Mouse (Mus musculus) naive thymus-derived CD4-positive, alpha-beta T cell, adult 2 months (primary cell): ENCODE data around the gene Snn.

Experiments used
- DNase-seq: peaks from one replicate; pipeline ENCODE4 v3.0.0-alpha.2; 2011; ENCODE audit warnings: low read depth

The Snn gene

DNA sequence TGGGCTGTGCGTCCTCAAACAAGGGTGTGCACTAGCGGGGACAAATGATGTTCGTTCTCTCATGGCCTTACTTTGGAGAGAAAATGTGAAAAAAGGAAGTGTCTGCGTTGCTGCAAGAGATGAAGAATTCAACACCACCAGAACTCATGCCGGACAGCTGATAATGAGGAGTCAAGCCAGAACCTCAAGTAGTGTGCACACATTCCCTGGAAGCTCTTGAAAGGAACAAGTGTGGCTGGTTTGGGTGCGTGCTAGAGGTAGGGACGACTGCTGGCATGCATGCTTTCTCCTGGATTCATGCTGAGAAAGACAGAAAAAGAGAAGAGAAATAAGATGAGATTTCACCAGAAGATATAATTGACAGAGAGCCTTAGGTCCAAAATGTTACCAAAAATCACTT, 13.6 kb upstream of the Snn start:
- no peak for DNase-seq

DNA sequence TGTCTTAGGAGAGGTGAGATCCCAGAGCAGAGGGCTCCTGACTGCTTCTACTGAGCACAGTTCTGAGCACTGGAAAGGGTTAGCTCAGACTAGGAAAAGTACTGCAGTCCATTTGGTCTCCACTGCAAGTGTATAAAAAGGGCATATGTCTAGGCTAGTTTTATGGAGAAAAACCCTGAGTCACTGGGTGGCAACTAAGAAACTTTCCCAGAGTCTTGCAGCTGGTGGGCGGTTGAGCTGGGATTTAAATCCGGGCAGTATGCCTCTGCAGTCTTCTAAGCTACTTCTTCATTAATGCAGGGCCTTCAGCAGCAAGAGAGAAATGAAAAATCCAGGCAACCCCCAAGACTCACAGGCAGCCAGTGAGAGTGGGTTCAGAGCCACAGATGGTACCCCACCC, 10.5 kb upstream of the Snn start:
- no peak for DNase-seq

DNA sequence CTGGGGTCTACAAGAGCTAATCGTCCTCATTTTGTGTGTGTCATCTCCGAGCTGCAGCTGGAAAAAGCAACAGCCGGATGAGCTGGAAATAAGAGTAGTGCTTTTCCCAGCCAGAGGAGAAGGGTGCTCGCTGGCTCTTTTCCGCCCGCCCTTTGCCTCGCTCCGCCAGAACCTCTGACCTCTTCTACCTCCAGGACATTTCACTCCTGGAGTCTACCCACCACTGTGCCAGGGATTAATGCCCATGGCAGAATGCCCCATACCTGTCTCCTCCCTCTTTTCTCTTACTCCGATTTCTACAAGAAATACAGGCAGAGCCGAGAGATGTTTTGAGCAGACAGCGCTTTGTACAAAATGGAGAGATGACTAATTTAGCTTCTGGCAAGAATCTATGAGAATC, 9.6 kb upstream of the Snn start:
- no peak for DNase-seq

DNA sequence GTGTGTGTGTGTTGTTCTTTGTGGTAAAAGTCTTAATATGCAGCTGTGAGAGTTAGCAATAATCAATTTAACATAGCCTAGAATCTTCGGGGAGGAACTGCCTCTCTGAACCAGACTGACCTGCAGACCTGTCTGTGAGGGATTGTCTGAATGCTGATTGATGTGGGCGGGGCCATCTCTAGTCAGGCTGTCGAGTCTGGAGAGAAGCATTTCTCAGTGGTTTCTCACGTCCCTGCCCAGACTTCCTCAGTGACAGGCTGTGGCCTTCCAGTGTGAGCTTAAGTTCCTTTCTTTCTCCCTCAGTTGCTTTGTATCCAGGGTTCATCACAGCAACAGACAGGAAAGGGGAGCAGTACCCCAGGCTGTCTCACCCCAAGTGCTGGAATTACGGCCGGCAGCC, 6.3 kb upstream of the Snn start:
- no peak for DNase-seq

GRCm38 (mm10) chr16:11054871-11055270, 5.9 kb upstream of the Snn start:
- DNase-seq, result no peak

GRCm38 (mm10) chr16:11055916-11056315, 4.8 kb upstream of the Snn start:
- no peak for DNase-seq

DNA sequence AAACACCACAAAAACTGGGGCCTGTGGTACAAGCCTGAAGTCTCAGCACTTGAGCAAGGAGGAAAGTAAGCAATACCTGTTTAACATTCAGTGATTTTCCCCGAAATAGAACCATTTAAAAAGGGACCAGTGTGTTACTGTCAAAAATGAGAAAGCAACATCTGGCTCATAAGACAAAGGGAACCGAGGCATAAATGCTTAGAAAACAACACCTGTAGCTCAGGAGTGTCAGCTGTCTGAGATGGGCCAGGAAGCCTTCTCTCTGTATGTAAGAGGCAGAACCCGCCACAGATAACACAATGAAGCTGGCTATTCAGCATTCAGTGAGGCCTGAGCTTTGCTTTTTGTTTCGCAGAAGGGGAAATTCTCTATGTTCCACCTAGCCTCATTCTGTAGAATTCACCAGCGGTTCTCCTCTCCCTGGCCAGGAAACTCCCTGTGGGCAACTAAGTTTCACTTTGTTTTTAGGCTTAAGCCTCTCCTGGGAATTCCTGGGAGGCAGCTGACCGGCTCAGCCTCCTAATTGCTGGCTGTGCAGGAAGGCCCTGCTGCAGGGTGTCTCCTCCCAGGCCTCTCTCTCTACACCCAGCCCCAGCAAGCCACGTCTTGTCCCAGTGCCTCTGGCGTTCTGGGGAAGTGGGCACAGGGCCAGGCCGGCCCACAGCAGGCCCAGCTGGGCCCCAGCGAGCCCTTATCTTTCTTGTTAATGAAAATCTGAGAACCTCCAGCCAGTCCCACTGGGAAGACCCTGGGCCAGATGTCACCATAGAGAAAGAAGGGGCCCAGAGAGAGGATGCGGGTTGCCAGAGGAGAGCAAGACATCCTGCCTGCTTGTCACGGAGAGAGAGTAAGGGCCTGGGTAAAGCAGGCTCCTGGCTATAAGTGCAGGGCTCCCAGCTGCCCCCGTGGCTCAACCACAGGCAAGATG, 2.3 kb downstream of the Snn start:
- peak; percentile 52 for DNase-seq

DNA sequence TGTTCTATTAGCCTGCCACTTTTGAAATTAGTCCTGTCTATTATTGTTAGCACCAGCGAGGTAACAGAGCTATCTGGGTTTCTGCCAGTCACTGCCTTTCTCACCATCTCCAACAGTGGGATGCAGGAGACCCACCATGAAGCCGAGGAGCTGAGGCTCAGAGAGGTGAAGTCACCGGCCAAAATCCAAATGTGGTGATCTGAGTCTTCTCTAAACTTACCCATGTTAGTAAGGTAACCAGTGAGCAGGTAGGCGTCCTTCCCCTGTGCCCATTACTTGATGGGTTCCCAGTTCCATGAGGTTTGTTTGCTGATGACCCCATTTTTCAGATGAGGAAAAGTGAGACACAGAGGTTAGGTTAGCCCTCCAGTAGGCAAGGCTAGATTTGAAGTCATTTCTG, 3.6 kb downstream of the Snn start:
- no peak for DNase-seq

GRCm38 (mm10) chr16:11064742-11065141, 4.0 kb downstream of the Snn start:
- DNase-seq, result no peak

DNA sequence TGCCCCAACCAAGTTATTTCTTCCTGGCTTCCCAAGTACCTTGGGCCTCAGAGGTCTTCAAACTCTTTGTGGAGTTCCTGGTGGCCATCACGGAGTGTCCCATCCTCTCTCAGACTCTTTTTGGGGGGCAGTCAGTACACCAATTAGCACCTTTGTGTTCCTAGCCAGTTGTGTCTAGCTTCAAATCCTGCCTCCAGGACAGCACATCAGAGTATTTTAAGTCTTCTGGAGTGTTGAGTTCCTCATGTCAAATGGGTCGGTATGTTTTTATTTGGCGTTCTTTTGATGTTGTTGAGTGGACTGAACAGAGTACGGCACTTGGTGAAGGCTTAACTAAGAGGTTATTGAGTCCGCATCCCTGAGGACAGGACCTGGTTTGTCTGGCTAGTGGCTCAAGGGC, 4.7 kb downstream of the Snn start:
- DNase-seq, result no peak

DNA sequence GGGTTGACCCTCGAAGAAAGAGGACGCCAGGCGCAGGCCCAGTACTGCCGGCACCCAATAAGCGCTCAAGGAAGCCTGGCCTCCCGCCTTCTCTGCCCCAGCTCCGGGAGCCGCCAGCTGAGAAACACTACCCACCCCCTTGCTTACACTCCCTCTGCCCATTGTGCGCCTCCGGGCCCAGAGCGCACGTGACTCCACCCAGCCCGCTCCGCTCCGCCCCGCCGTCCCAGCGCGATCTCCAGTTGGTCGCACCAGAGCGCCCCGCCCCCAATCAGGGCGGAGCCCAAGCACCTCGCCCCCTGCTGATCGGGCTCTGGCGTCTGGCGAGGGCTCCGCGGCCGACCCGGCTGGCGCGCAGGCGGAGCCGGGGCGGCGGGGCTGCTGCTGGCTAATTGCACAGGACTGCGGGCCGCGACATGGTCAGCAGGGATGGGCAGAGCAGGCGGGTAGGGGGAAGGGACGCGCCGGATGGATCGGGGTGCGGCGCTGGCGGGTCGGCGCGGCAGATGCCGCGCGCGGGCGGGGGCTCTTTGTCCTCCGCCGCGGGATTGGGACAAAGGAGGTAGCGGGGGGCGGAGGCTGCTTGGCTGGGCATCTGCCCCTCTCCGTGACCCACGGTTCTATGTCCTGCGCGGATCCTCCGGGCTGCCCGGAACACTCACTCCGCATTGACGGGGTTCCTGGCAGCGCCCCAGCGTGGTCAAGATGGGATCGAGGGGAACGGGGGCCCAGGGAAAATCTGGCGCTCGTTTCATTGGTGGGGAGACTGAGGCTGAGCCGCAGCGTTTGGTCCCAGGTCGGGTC, 5.5 kb downstream of the Snn start, which contains the start of gene Litaf:
Gene Litaf, minus strand, starts transcription at position 129 of the 804 bp plus-strand sequence.
- peak; percentile 99 for DNase-seq

DNA sequence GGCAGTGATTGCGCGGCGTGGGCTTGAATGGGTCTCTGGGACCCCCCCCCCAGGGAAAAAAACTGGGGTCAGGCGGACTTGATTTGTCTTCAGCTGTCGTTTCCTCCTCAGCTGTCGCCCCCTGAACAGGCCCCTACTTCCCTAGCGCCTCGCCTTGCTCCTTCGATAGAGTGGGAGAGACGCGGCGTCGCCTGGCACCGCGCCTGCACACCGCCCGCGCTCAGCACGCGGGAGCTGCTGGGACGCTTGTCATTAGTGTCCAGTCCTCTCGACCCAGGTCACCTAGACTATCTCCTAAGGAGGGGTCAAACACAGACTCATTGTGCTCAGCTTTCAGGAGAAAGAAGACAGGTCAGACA, 6.1 kb downstream of the Snn start:
- DNase-seq, result no peak

DNA sequence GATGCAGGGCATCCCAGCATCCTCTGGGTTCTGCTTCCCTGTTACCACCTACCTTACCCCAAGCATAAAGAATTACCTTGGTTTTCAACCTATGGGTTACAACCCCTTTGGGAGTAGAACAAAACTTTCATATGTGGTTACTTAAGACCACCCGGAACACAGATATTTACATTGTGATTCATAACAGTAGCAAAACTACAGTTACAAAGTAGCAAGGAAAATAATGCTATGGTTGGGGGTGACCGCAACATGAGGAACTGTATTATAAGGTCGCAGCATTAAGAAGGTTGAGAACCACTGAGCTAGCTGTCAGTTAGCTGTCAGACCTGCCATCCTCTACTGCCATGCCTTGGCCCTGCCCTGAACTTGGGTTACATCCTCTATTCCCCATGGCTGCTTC, 7.9 kb downstream of the Snn start:
- no peak for DNase-seq

- no peak for DNase-seq
Measured at GRCm38 (mm10) chr16:11069271-11069670, 8.5 kb downstream of the Snn start.

DNA sequence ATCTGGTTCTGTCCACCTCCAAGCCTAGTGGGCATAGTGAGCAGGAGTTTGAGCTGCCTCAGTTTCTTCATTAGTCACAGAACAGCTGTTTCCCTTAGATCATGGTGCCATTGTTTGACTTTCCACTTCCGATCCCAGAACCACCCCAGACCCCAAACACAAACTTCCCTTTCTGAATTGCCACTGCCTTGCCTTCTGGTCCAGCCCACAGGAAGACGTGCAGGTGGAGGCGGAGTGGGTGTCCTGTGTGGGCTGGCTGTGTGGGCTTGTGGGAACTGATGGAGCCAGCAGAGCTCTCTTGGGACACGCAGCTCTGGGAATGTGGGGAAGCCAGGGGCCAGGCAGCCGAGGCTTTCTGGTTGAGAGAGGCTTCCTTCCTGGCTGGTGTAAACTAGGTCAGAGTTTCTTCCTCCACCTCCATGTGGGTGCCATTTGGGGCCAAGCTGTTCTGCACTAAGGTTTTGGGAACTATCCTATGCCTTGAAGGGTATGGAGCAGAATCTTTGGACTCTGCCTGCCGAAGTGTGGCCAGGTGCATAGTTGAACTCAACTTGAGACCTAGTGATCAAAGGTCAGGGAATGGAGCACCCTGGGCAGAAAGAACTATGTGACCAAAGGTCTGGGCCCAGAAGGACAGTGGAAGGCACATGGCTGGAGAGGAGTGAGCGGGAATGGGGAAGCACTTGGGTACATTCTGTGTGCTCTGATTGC, 9.1 kb downstream of the Snn start:
- no peak for DNase-seq

GRCm38 (mm10) chr16:11071176-11071575, 10.4 kb downstream of the Snn start:
- no peak for DNase-seq

DNA sequence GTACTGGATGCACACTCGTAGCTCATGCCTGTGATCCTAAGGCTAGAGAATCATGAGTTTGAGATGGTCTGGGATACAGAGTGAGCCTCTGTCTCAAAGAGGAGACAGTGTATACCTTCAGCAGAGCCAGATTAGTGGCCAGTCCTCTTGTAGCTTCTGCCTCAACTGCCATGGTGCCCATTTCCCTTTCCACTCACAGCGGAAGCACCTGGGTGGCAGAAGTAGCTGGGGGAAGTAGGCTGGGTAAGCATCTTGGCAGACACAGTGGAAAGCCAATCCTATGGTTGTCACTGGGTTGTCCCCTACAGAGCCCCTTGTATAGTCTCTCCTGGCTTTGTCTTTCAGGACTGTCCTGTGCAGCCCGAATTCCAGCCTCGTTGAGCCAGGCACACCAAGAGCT, 11.1 kb downstream of the Snn start:
- DNase-seq, result peak; percentile 44

DNA sequence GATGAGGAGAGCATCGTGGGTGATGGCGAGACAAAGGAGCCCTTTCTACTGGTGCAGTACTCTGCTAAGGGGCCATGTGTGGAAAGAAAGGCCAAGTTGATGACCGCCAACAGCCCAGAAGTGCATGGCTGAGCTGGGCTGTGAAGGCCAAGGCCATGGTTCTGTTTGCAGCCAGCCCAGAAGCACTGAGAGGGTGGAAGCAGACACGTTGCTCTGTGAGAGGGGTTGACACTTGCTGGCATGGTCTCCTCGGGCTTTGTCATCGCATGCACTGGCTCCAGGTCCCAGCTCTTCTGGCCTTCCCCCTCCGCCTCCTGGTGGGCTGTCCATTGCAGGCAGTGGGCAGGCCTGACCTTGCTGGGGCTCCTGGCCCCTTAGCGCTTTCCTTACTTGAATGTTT, 11.7 kb downstream of the Snn start:
- DNase-seq, result no peak

DNA sequence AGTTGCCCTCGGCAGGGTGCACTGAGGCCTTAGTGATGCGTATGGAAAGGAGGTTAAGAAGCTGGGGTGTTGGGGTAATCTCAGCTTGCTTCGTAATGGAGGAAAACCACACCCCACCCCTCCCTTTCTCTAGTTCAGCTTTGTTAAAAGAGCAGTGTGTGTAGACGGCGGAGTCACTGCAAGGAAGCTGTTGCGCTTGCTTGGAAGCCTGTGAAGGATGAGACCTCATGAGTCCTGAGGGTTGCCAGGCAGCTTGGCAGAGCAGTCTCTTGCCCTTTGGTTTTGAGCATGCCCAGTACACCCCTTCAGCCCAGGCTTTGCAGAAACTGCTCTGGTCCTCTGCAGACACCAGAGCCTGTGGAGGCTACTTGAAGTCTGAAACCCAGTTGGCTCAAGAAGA, 12.3 kb downstream of the Snn start:
- DNase-seq, result peak; percentile 69

DNA sequence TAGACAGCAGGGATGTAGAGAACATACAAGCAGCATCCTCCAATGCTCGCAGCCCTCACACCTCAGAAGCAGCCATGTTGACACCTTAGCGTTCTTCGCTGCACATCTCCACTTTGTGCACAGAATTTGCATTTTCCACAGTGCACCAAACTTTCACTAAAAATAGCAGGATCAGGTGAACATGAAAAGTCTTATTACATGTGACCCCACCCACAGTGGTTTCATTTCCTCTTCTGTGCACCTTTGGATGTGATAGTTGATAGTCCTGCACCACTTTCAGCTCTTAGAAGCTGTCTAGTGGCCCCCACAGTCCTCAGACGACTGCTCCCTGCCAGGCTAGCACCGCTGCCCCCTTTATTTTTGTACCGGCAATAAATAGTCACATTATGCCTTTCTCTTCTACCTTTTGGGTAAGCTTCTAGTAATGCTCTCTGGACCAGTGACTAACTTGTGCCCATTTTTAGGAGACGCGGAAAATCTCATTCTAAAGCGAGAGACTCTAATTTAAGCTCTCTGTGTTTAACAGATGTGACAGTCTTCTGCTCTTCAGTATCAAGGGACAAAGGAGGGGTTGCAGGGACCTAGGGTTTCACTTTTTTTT, 17.0 kb downstream of the Snn start:
- peak; percentile 61 for DNase-seq

GRCm38 (mm10) chr16:11078216-11078869, 17.6 kb downstream of the Snn start:
- peak; percentile 45 for DNase-seq

GRCm38 (mm10) chr16:11084181-11084580, 23.4 kb downstream of the Snn start:
- no peak for DNase-seq
